Mouse (Mus musculus): ENCODE measurements at regions not wholly inside any gene's neighbourhood (a gene's known extent, or its start where the extent isn't known, plus 50 kb on each side); places are given as distances from the start of the nearest gene placed in this dataset.

GRCm38 (mm10) chr15:69350053-69350739 is 2849.5 kb upstream of the Lrrc6 start:
- Histone ChIP-seq H3K9ac (no peak overlapping the region), H3K27me3 (no peaks in the 10 kb centered on the region), H3K4me3 (no peak overlapping the region), H3K36me3 (no peaks in the 10 kb centered on the region), H3K27ac (no peak overlapping the region), H3K4me2 (no peak overlapping the region), H3K4me1 (no peaks in the 10 kb centered on the region), H3K9me3 (no peaks in the 10 kb centered on the region)
- no peak for ATAC-seq (ENCODE audit: borderline replicate concordance, extremely low read depth, low FRiP score, low TSS enrichment)
- WGBS: 79% methylated on average over 7 of the region's 7 CpGs

- WGBS: 52% methylated on average over 1 of the region's 1 CpGs
These were observed 2845.4 kb upstream of the Lrrc6 start for GRCm38 (mm10) chr15:69346065-69346464.

GRCm38 (mm10) chr15:69342759-69343158 is 2842.0 kb upstream of the Lrrc6 start:
- no peak overlapping the region for H3K9ac ChIP-seq
- H3K27ac ChIP-seq: no peak overlapping the region
- no peaks in the 10 kb centered on the region for H3K4me1 ChIP-seq
- H3K36me3 ChIP-seq: no peaks in the 10 kb centered on the region
- H3K9me3 ChIP-seq: no peaks in the 10 kb centered on the region
- no peak overlapping the region for H3K4me2 ChIP-seq
- WGBS: 76% methylated on average over 2 of the region's 2 CpGs
- no peak for ATAC-seq (ENCODE audit: borderline replicate concordance, extremely low read depth, low FRiP score, low TSS enrichment)
- no peaks in the 10 kb centered on the region for H3K27me3 ChIP-seq
- H3K4me3 ChIP-seq: no peak overlapping the region

More at GRCm38 (mm10) chr15:69346065-69346464, 2845.4 kb upstream of the Lrrc6 start:
- Histone ChIP-seq H3K27ac (no peak overlapping the region), H3K4me1 (no peaks in the 10 kb centered on the region), H3K36me3 (no peaks in the 10 kb centered on the region), H3K9me3 (no peaks in the 10 kb centered on the region), H3K4me2 (no peak overlapping the region), H3K4me3 (no peak overlapping the region), H3K27me3 (no peaks in the 10 kb centered on the region), H3K9ac (no peak overlapping the region)
- ATAC-seq (ENCODE audit: borderline replicate concordance, extremely low read depth, low FRiP score, low TSS enrichment): no peak

- no peaks in the 10 kb centered on the region for H3K9me3 ChIP-seq
- no peaks in the 10 kb centered on the region for H3K4me1 ChIP-seq
- H3K36me3 ChIP-seq: no peaks in the 10 kb centered on the region
- H3K27me3 ChIP-seq: no peaks in the 10 kb centered on the region
- no peak overlapping the region for H3K27ac ChIP-seq
- WGBS: 55% methylated on average over 2 of the region's 2 CpGs
- H3K4me3 ChIP-seq: no peak overlapping the region
- no peak overlapping the region for H3K4me2 ChIP-seq
- ATAC-seq (ENCODE audit: borderline replicate concordance, extremely low read depth, low FRiP score, low TSS enrichment): no peak
- H3K9ac ChIP-seq: no peak overlapping the region
These were observed 2835.8 kb upstream of the Lrrc6 start for GRCm38 (mm10) chr15:69336491-69336890.

- no peak overlapping the region for H3K4me3 ChIP-seq
- no peak overlapping the region for H3K9ac ChIP-seq
- ATAC-seq (ENCODE audit: borderline replicate concordance, extremely low read depth, low FRiP score, low TSS enrichment): no peak
- no peaks in the 10 kb centered on the region for H3K4me1 ChIP-seq
- no peaks in the 10 kb centered on the region for H3K27me3 ChIP-seq
- no peaks in the 10 kb centered on the region for H3K36me3 ChIP-seq
- no peak overlapping the region for H3K4me2 ChIP-seq
- H3K9me3 ChIP-seq: no peaks in the 10 kb centered on the region
- no peak overlapping the region for H3K27ac ChIP-seq
These were observed 2825.8 kb upstream of the Lrrc6 start for GRCm38 (mm10) chr15:69326537-69326936.

GRCm38 (mm10) chr15:69303100-69303499 is 2802.4 kb upstream of the Lrrc6 start:
- Histone ChIP-seq H3K4me2 (no peak overlapping the region), H3K9me3 (no peaks in the 10 kb centered on the region), H3K4me1 (no peaks in the 10 kb centered on the region), H3K27ac (no peak overlapping the region), H3K4me3 (no peak overlapping the region), H3K27me3 (no peaks in the 10 kb centered on the region), H3K36me3 (no peaks in the 10 kb centered on the region), H3K9ac (no peak overlapping the region)
- 53% methylated on average over 5 of the region's 5 CpGs for WGBS
- ATAC-seq (ENCODE audit: borderline replicate concordance, extremely low read depth, low FRiP score, low TSS enrichment): no peak

- Histone ChIP-seq H3K9me3 (no peaks in the 10 kb centered on the region), H3K4me3 (no peak overlapping the region), H3K27ac (no peak overlapping the region), H3K27me3 (no peaks in the 10 kb centered on the region), H3K4me1 (no peaks in the 10 kb centered on the region), H3K9ac (no peak overlapping the region), H3K4me2 (no peak overlapping the region), H3K36me3 (no peaks in the 10 kb centered on the region)
- 19% methylated on average over 1 of the region's 1 CpGs for WGBS
- no peak for ATAC-seq (ENCODE audit: borderline replicate concordance, extremely low read depth, low FRiP score, low TSS enrichment)
These were observed 2790.6 kb upstream of the Lrrc6 start for GRCm38 (mm10) chr15:69291273-69291672.

- Histone ChIP-seq H3K9ac (no peak overlapping the region), H3K4me3 (no peak overlapping the region), H3K4me2 (no peak overlapping the region), H3K27me3 (no peaks in the 10 kb centered on the region), H3K9me3 (no peaks in the 10 kb centered on the region), H3K4me1 (no peaks in the 10 kb centered on the region), H3K36me3 (no peaks in the 10 kb centered on the region), H3K27ac (no peak overlapping the region)
- no peak for ATAC-seq (ENCODE audit: borderline replicate concordance, extremely low read depth, low FRiP score, low TSS enrichment)
These were observed 2775.0 kb upstream of the Lrrc6 start for GRCm38 (mm10) chr15:69275546-69276255.

- H3K36me3 ChIP-seq: no peaks in the 10 kb centered on the region
- H3K4me2 ChIP-seq: no peak overlapping the region
- no peak overlapping the region for H3K9ac ChIP-seq
- ATAC-seq (ENCODE audit: borderline replicate concordance, extremely low read depth, low FRiP score, low TSS enrichment): no peak
- no peaks in the 10 kb centered on the region for H3K9me3 ChIP-seq
- H3K27ac ChIP-seq: no peak overlapping the region
- H3K27me3 ChIP-seq: no peaks in the 10 kb centered on the region
- 65% methylated on average over 8 of the region's 8 CpGs for WGBS
- no peaks in the 10 kb centered on the region for H3K4me1 ChIP-seq
- no peak overlapping the region for H3K4me3 ChIP-seq
These were observed 2773.6 kb upstream of the Lrrc6 start for GRCm38 (mm10) chr15:69274225-69274766.

GRCm38 (mm10) chr15:69273518-69273917 is 2772.8 kb upstream of the Lrrc6 start:
- Histone ChIP-seq H3K4me2 (no peak overlapping the region), H3K4me1 (no peaks in the 10 kb centered on the region), H3K27ac (no peak overlapping the region), H3K9me3 (no peaks in the 10 kb centered on the region), H3K4me3 (no peak overlapping the region), H3K27me3 (no peaks in the 10 kb centered on the region), H3K9ac (no peak overlapping the region), H3K36me3 (no peaks in the 10 kb centered on the region)
- ATAC-seq (ENCODE audit: borderline replicate concordance, extremely low read depth, low FRiP score, low TSS enrichment): no peak
- 65% methylated on average over 1 of the region's 1 CpGs for WGBS

GRCm38 (mm10) chr15:69261940-69262339 is 2761.2 kb upstream of the Lrrc6 start:
- Histone ChIP-seq H3K4me2 (no peak overlapping the region), H3K4me3 (no peak overlapping the region), H3K4me1 (no peaks in the 10 kb centered on the region), H3K9ac (no peak overlapping the region), H3K36me3 (no peaks in the 10 kb centered on the region), H3K27ac (no peak overlapping the region), H3K9me3 (no peaks in the 10 kb centered on the region), H3K27me3 (no peaks in the 10 kb centered on the region)
- WGBS: 62% methylated on average over 1 of the region's 1 CpGs
- no peak for ATAC-seq (ENCODE audit: borderline replicate concordance, extremely low read depth, low FRiP score, low TSS enrichment)

GRCm38 (mm10) chr15:69257161-69257778 is 2756.6 kb upstream of the Lrrc6 start:
- no peaks in the 10 kb centered on the region for H3K9me3 ChIP-seq
- no peak overlapping the region for H3K27ac ChIP-seq
- ATAC-seq (ENCODE audit: borderline replicate concordance, extremely low read depth, low FRiP score, low TSS enrichment): no peak
- no peaks in the 10 kb centered on the region for H3K27me3 ChIP-seq
- no peaks in the 10 kb centered on the region for H3K36me3 ChIP-seq
- 78% methylated on average over 3 of the region's 3 CpGs for WGBS
- no peak overlapping the region for H3K4me3 ChIP-seq
- H3K4me1 ChIP-seq: no peaks in the 10 kb centered on the region
- no peak overlapping the region for H3K4me2 ChIP-seq
- H3K9ac ChIP-seq: no peak overlapping the region
